Mouse (Mus musculus) E14TG2a.4 (cell line): ENCODE data around the gene Ralgps1.

ENCODE experiments used
- CTCF ChIP-seq: conservative IDR thresholded peaks from 2 replicates; pipeline ENCODE4 v1.5.1; 2014; ENCODE audit warnings: low read length
- POU5F1 ChIP-seq: IDR thresholded peaks from 2 replicates; pipeline ENCODE4 v1.6.1; 2014; ENCODE audit warnings: low read length, borderline replicate concordance

DNA sequence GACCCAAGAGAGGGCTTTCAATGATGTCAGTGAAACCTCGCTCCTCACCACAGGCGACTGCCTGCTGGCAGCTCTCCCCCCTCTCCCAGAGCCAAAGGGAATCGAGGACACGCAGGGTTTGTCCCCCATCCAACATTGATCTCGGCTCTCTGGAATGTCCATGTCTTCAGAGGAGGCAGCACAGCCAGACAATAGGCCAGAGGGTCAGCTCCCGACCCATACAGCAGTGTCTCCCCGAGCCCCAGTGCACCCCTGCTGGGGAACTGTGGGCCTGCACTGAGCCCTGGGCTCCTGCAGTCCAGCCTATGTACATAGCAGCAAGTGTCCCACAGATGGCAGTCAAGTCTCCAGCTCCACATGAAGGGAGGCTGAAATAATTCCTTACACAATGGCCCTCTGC lies 54.8 kb downstream of the Ralgps1 start:
- peak; percentile 42 for TF ChIP-seq CTCF
- TF ChIP-seq POU5F1 = no peak
